Mouse (Mus musculus) embryonic facial prominence, embryonic 10.5 days (tissue): ENCODE results near the gene Atad2b. TPM values are rescaled to one million over a fixed set of nuclear protein-coding genes. Genes with fewer than 3 reads are reported as not detected.
"Not testable (repeated sequence)": the region's sequence is repeated elsewhere in the genome, so short reads cannot be mapped to it uniquely, and the experiment has no call there.

Experiments
- DNase-seq: peaks from one replicate; pipeline ENCODE4 v3.0.0-alpha.2; 2017; ENCODE audit warnings: low spot score
- H3K27ac ChIP-seq: fragments of 300-500 bp; sonication (generic); replicated peaks from 2 replicates; pipeline ENCODE4 v1.5.1; 2016; ENCODE audit warnings: mild to moderate bottlenecking
- H3K27me3 ChIP-seq: fragments of 300-500 bp; sonication (generic); replicated peaks from 2 replicates; pipeline ENCODE4 v1.6.1; 2016; ENCODE audit warnings: low read depth, mild to moderate bottlenecking; ENCODE audit not compliant: poor library complexity, severe bottlenecking
- H3K36me3 ChIP-seq: fragments of 300-500 bp; sonication (generic); replicated peaks from 2 replicates; pipeline ENCODE4 v1.6.1; 2016; ENCODE audit warnings: mild to moderate bottlenecking, moderate library complexity
- H3K4me1 ChIP-seq: fragments of 300-500 bp; sonication (generic); 2 replicates; pipeline ENCODE4 v1.6.1; 2016
- H3K4me3 ChIP-seq: fragments of 300-500 bp; sonication (generic); 2 replicates; pipeline ENCODE4 v1.5.1; 2016; ENCODE audit warnings: mild to moderate bottlenecking, moderate library complexity
- H3K9me3 ChIP-seq: fragments of 300-500 bp; sonication (generic); 2 replicates; pipeline ENCODE4 v1.6.1; 2016; ENCODE audit warnings: mild to moderate bottlenecking
- WGBS: fragments of 180-500 bp; shearing (Covaris S2); methylation state at CpG from one replicate; pipeline ENCODE4 v1.1.7; 2016; 5-methylcytosine and 5-hydroxymethylcytosine counted together
- polyA plus RNA-seq: library from polyadenylated mRNA; unstranded; fragments of >200 nt; fragmentation: Nextera tagmentation; extraction: Ambion mirVana; gene quantifications from 2 replicates; pipeline ENCODE4 v1.2.1, GENCODE M21; 2016

The Atad2b gene
- polyA plus RNA-seq, 1 experiment from 2014 or later = 14.8 TPM

- H3K36me3 ChIP-seq = peaks cover 35% of the 10 kb centered on the region
- WGBS = 92% methylated on average over 4 of the region's 4 CpGs
- H3K4me3 ChIP-seq, H3K4me1 ChIP-seq, DNase-seq, H3K27ac ChIP-seq, H3K27me3 ChIP-seq, H3K9me3 ChIP-seq: not testable (repeated sequence)
These were observed 30.6 kb upstream of the Atad2b start for GRCm38 (mm10) chr12:4886581-4886980.

DNA sequence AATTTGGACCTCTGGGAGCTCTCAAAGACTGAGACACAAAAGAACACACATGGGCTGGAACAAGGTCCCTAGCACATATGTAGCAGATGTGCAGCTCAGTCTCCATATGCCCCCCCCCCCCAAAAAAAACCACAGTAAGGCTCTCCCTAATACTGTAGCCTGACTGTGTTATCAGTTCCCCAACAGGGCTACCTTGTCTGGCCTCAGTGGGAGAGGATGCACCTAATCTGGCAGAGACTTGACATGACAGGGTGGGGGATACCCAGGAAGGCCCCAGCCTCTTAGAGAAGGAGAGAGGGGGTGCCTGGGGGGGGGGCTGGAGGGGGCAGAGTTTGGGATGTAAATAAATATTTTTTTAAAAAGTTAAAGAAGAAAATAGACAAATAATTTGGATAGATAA is 28.4 kb upstream of the Atad2b start:
- H3K27ac ChIP-seq = no peak overlapping the region
- H3K27me3 ChIP-seq = no peaks in the 10 kb centered on the region
- no peak for DNase-seq
- H3K4me1 ChIP-seq = no peaks in the 10 kb centered on the region
- H3K36me3 ChIP-seq = peaks cover 16% of the 10 kb centered on the region; the same call in 1 of the 2 replicates
- no peaks in the 10 kb centered on the region for H3K9me3 ChIP-seq
- no peak overlapping the region for H3K4me3 ChIP-seq

GRCm38 (mm10) chr12:4889251-4889650 is 27.9 kb upstream of the Atad2b start:
- Histone ChIP-seq H3K9me3 (no peaks in the 10 kb centered on the region), H3K27ac (no peak overlapping the region), H3K27me3 (no peaks in the 10 kb centered on the region), H3K4me3 (no peak overlapping the region), H3K36me3 (peaks cover 16% of the 10 kb centered on the region; the same call in 1 of the 2 replicates), H3K4me1 (no peaks in the 10 kb centered on the region)
- 91% methylated on average over 2 of the region's 2 CpGs for WGBS
- DNase-seq = no peak

DNA sequence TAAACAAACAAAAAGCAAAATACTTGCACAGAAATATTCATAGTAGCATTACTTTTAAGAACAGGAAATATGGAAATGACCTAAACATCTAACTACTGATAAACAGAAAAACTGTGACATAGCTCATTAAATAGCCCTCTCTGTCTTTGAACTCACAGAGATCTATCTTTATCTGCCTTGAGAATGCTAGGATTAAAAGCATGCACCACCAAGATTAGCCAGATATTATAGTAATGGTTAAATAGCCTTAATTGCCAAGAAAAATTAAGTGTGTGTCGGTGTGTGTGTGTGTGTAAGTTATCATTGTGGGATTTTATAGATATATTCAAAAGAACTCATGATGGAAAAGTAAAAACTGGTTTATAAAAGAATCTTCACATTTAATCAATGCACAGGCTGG is 27.3 kb upstream of the Atad2b start:
- Histone ChIP-seq H3K36me3 (peaks cover 16% of the 10 kb centered on the region; the same call in 1 of the 2 replicates), H3K27ac (no peak overlapping the region), H3K4me3 (no peak overlapping the region), H3K4me1 (no peaks in the 10 kb centered on the region), H3K9me3 (no peaks in the 10 kb centered on the region), H3K27me3 (no peaks in the 10 kb centered on the region)
- 94% methylated on average over 1 of the region's 1 CpGs for WGBS
- no peak for DNase-seq

GRCm38 (mm10) chr12:4898024-4898423 is 19.1 kb upstream of the Atad2b start:
- peaks cover 10% of the 10 kb centered on the region for H3K36me3 ChIP-seq
- H3K27ac ChIP-seq = no peak overlapping the region
- H3K4me1 ChIP-seq = no peaks in the 10 kb centered on the region
- 90% methylated on average over 5 of the region's 5 CpGs for WGBS
- no peak overlapping the region for H3K4me3 ChIP-seq
- DNase-seq = no peak
- H3K27me3 ChIP-seq = no peaks in the 10 kb centered on the region
- H3K9me3 ChIP-seq = no peaks in the 10 kb centered on the region

DNA sequence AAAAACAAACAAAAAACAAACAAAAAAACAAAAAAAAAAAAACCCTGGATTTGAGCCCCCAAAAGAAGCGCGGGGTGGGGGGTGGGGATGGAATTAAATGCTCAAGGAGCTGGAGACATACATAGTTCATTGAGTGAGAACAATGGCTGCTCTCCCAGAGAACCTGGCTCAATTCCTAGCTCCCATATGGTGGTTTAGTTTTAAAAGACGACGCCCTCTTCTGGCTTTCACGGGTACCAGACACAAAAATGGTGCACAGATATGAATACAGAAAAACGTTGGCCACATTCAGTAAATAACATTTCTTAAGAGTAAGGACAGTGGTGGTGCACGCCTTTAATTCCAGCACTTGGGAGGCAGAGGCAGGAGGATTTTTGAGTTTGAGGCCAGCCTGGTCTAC is 11.2 kb upstream of the Atad2b start:
- no peaks in the 10 kb centered on the region for H3K27me3 ChIP-seq
- peaks cover 13% of the 10 kb centered on the region for H3K36me3 ChIP-seq
- WGBS = 88% methylated on average over 7 of the region's 7 CpGs
- DNase-seq = no peak
- H3K9me3 ChIP-seq = no peaks in the 10 kb centered on the region
- no peak overlapping the region for H3K27ac ChIP-seq
- H3K4me3 ChIP-seq = no peak overlapping the region
- no peaks in the 10 kb centered on the region; the same call in 1 of the 2 replicates for H3K4me1 ChIP-seq

DNA sequence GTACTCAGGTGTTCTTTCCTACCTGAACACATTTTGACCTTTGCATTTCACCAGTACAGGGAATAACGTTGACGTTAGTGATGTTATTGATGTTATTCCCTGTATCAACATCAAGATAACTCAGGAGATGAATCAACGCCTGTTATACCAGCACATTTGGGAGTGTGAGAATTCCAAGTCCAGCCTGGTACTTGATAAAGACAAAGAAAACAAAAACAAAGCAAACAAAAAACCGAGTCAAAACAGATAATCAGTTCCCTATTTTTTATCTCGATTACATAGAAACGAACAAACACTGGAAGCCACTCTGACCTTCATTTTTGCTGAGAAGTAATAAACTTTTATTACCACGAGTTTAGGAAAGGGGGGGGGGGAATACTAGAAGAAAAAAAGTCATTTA is 10.7 kb upstream of the Atad2b start:
- 69% methylated on average over 7 of the region's 7 CpGs for WGBS
- Histone ChIP-seq H3K27me3 (no peaks in the 10 kb centered on the region), H3K36me3 (peaks cover 10% of the 10 kb centered on the region), H3K9me3 (no peaks in the 10 kb centered on the region), H3K4me3 (peak overlapping the region; percentile 85), H3K27ac (0 out of 2 replicates have a peak overlapping the region, but pooled peaks have one; percentile 89), H3K4me1 (no peaks in the 10 kb centered on the region; the same call in 1 of the 2 replicates)
- DNase-seq = no peak

GRCm38 (mm10) chr12:4906951-4907906 is 9.9 kb upstream of the Atad2b start, which contains the start of gene Ubxn2a:
Ubxn2a (minus strand) TSS chr12:4907705.
- under 1% methylated on average over 125 of the region's 125 CpGs for WGBS
- Histone ChIP-seq H3K4me1 (no peaks in the 10 kb centered on the region; the same call in 1 of the 2 replicates), H3K4me3 (peak within 1 kb of the TSS; percentile 85), H3K9me3 (no peaks in the 10 kb centered on the region), H3K27ac (peak within 1 kb of the TSS; percentile 89), H3K36me3 (0 out of 2 replicates have a peak, but pooled peaks cover 6% of the 10 kb centered on the region), H3K27me3 (no peaks in the 10 kb centered on the region)
- DNase-seq = peak; percentile 94

DNA sequence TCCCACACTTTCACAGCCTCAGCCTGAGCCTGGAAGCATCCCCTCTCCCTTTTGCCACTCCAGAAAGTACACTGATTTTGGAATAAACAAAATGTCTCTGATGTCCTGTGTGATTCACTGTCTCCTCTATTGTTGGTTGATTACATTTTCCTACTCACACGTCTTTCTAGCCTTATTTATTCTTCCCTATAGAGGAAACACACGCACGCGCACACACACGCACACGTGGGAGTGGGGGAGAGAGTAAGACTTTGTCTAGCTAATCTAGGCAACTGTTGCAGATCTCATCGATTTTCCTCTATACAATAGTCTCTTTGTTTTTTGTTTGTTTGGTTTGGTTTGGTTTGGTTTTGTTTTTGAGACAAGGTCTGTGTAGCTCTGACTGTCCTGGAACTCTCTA is 8.8 kb upstream of the Atad2b start:
- no peak for DNase-seq
- Histone ChIP-seq H3K4me1 (no peaks in the 10 kb centered on the region; the same call in 1 of the 2 replicates), H3K4me3 (no peak overlapping the region; the same call in 1 of the 2 replicates), H3K27me3 (no peaks in the 10 kb centered on the region), H3K36me3 (0 out of 2 replicates have a peak, but pooled peaks cover 6% of the 10 kb centered on the region), H3K9me3 (no peaks in the 10 kb centered on the region), H3K27ac (no peak overlapping the region)
- WGBS = 93% methylated on average over 7 of the region's 7 CpGs

GRCm38 (mm10) chr12:4910496-4910895 is 6.7 kb upstream of the Atad2b start:
- H3K9me3 ChIP-seq, H3K4me1 ChIP-seq, DNase-seq, H3K27ac ChIP-seq, H3K4me3 ChIP-seq, H3K36me3 ChIP-seq, H3K27me3 ChIP-seq: not testable (repeated sequence)
- WGBS = 92% methylated on average over 1 of the region's 1 CpGs

GRCm38 (mm10) chr12:4911716-4912115 is 5.4 kb upstream of the Atad2b start:
- no peak overlapping the region for H3K27ac ChIP-seq
- no peaks in the 10 kb centered on the region; the same call in 1 of the 2 replicates for H3K4me1 ChIP-seq
- H3K9me3 ChIP-seq = no peaks in the 10 kb centered on the region
- DNase-seq = no peak
- no peak overlapping the region for H3K4me3 ChIP-seq
- 85% methylated on average over 4 of the region's 4 CpGs for WGBS
- no peaks in the 10 kb centered on the region for H3K36me3 ChIP-seq
- no peaks in the 10 kb centered on the region for H3K27me3 ChIP-seq

DNA sequence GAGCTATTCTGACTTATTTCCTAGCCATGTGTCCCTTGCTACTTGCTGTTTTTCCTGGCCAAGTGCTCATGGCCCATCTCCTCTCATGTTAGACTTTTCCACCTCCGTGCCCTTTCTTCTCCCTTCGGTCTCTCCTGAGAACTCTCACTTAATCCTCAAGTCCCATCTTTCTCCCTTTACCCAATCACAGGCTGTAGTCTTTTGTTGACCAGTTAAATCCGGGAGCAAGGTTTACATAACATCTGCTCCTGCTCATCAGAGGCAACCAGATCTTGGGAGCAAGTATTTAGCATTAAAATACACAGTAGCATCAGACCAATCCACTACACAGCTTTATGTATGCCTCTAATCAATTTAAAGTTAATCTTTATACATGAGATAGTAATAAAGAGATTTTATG is 2.7 kb upstream of the Atad2b start:
- H3K4me1 ChIP-seq = peaks cover 9% of the 10 kb centered on the region
- H3K27me3 ChIP-seq = no peaks in the 10 kb centered on the region
- H3K9me3 ChIP-seq = no peaks in the 10 kb centered on the region
- DNase-seq = no peak
- no peak overlapping the region for H3K4me3 ChIP-seq
- WGBS = 46% methylated on average over 3 of the region's 3 CpGs
- no peaks in the 10 kb centered on the region for H3K36me3 ChIP-seq
- no peak overlapping the region for H3K27ac ChIP-seq

- H3K27ac ChIP-seq = no peak overlapping the region
- no peaks in the 10 kb centered on the region for H3K27me3 ChIP-seq
- no peak overlapping the region for H3K4me3 ChIP-seq
- WGBS = 82% methylated on average over 3 of the region's 3 CpGs
- no peak for DNase-seq
- peaks cover 11% of the 10 kb centered on the region for H3K4me1 ChIP-seq
- no peaks in the 10 kb centered on the region for H3K9me3 ChIP-seq
- no peaks in the 10 kb centered on the region for H3K36me3 ChIP-seq
These were observed 2.2 kb upstream of the Atad2b start for GRCm38 (mm10) chr12:4914944-4915343.
